Mouse (Mus musculus) common myeloid progenitor, adult 5-6 weeks (primary cell): ENCODE results near the gene Efcab1. TPM values are rescaled to one million over a fixed set of nuclear protein-coding genes. Genes with fewer than 3 reads are reported as not detected.

ENCODE experiments used
- ATAC-seq: replicated peaks from 2 replicates; pipeline ENCODE4 v1.8.0; 2016; ENCODE audit warnings: low read depth, mild to moderate bottlenecking, moderate TSS enrichment, inconsistent platforms; ENCODE audit not compliant: poor library complexity, severe bottlenecking
- total RNA-seq: library from RNA; stranded (forward); fragments of 200-1000, 187-1606 nt; gene quantifications from 2 replicates; pipeline ENCODE4 v1.2.3, GENCODE M21; 2017

Gene Efcab1
- total RNA-seq, 1 experiment from 2014 or later: not detected

GRCm38 (mm10) chr16:14992461-14993107, 86.2 kb downstream of the Efcab1 start:
- ATAC-seq: no peak

GRCm38 (mm10) chr16:15014724-15015123, 108.3 kb downstream of the Efcab1 start:
- no peak for ATAC-seq
